In the genomic region with DNA sequence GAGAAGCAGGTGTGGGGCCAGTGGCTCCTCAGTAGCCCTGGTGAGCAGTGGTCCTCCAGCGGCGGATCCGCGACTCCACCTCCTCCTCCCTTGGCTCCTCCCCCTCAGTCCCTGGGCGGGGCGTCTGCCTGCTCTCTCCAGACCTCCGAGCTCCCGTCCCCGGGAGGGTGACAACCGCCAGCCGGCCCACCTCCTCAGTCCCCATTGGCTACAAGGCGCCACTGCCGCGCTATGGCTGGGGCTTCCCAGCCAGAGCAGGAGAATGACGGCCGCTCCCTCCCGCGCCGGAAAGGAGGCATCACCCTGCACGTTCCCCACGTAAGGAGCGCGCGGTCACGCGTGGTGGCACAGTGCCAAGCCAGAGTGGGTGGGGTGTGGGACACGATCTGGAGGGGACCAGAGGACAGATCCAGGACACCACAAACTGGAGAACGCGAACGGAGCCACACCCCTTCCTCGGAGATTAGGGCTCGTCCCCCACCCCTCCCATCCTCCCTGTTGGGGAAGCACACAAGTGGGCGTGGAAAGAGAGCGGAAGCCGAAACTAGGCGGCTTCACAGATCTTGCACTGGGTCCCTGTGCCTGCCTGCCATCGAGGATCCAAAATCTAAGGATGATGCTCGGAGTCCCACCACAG, we compare ENCODE assay signal across 8 mouse cellular contexts. TPM values are rescaled to one million over a fixed set of nuclear protein-coding genes. Genes with fewer than 3 reads are reported as not detected.
DNase-seq lines count a peak whose midpoint lies in the region; ATAC-seq and TF ChIP-seq lines count a peak whose summit lies in the region.

No protein-coding gene starts in this region.

- peaks cover 21% of the 10 kb centered on the region; the same call in 1 of the 2 replicates for H3K4me1 ChIP-seq in forebrain, embryonic 11.5 days (replicated peaks; ENCODE audit: control insufficient read depth, insufficient read depth, low read length)
- peaks cover 42% of the 10 kb centered on the region for H3K4me1 ChIP-seq in heart, postnatal 0 days (ENCODE audit: control insufficient read depth, insufficient read depth)
- peaks cover 75% of the 10 kb centered on the region for H3K4me1 ChIP-seq in liver, embryonic 16.5 days (ENCODE audit: control insufficient read depth, low read depth, low read length)
- peaks cover 48% of the 10 kb centered on the region for H3K4me1 ChIP-seq in neural tube, embryonic 13.5 days (replicated peaks)
- H3K4me1 ChIP-seq in testis, adult 2 months (ENCODE audit: control insufficient read depth, insufficient read depth, low read length), result peaks cover 14% of the 10 kb centered on the region

- no peaks in the 10 kb centered on the region for H3K36me3 ChIP-seq in forebrain, embryonic 11.5 days (ENCODE audit: control insufficient read depth, insufficient read depth, low read length)
- no peaks in the 10 kb centered on the region for H3K36me3 ChIP-seq in heart, postnatal 0 days (replicated peaks; ENCODE audit: control insufficient read depth, insufficient read depth, low read length)
- H3K36me3 ChIP-seq in liver, embryonic 16.5 days (ENCODE audit: control insufficient read depth, insufficient read depth), result no peaks in the 10 kb centered on the region
- no peaks in the 10 kb centered on the region for H3K36me3 ChIP-seq in neural tube, embryonic 13.5 days
- no peaks in the 10 kb centered on the region for H3K36me3 ChIP-seq in testis, adult 2 months (ENCODE audit: control insufficient read depth, insufficient read depth, low read length)

- no peaks in the 10 kb centered on the region for H3K9me3 ChIP-seq in forebrain, embryonic 11.5 days (ENCODE audit: control insufficient read depth, low read length)
- no peaks in the 10 kb centered on the region for H3K9me3 ChIP-seq in heart, postnatal 0 days (replicated peaks; ENCODE audit: control insufficient read depth, low read length)
- no peaks in the 10 kb centered on the region for H3K9me3 ChIP-seq in liver, embryonic 16.5 days (replicated peaks; ENCODE audit: control insufficient read depth, low read length)
- no peaks in the 10 kb centered on the region for H3K9me3 ChIP-seq in neural tube, embryonic 13.5 days

- no peaks in the 10 kb centered on the region for H3K27me3 ChIP-seq in forebrain, embryonic 11.5 days (ENCODE audit: control insufficient read depth, insufficient read depth, low read length)
- H3K27me3 ChIP-seq in heart, postnatal 0 days (ENCODE audit: control insufficient read depth, insufficient read depth, low read length), result no peaks in the 10 kb centered on the region
- no peaks in the 10 kb centered on the region for H3K27me3 ChIP-seq in liver, embryonic 16.5 days (ENCODE audit: control insufficient read depth, insufficient read depth, low read depth, low read length)
- no peaks in the 10 kb centered on the region for H3K27me3 ChIP-seq in neural tube, embryonic 13.5 days
- H3K27me3 ChIP-seq in testis, adult 2 months (ENCODE audit: control insufficient read depth, insufficient read depth, low read length), result no peaks in the 10 kb centered on the region

- peak overlapping the region; percentile 64 for H3K4me3 ChIP-seq in forebrain, embryonic 11.5 days (ENCODE audit: low read depth, low read length)
- peak overlapping the region; percentile 72 for H3K4me3 ChIP-seq in heart, postnatal 0 days (ENCODE audit: low read depth, low read length)
- peak overlapping the region; percentile 91 for H3K4me3 ChIP-seq in liver, embryonic 16.5 days (ENCODE audit: low read depth, low read length)
- peak overlapping the region; percentile 71 for H3K4me3 ChIP-seq in neural tube, embryonic 13.5 days
- peak overlapping the region; percentile 96 for H3K4me3 ChIP-seq in testis, adult 2 months (ENCODE audit: control insufficient read depth, low read depth, low read length)

- peak; percentile 89 for TF ChIP-seq EP300 in heart, postnatal 0 days (IDR thresholded peaks at IDR 0.05; ENCODE audit: low read depth)

- H3K4me2 ChIP-seq in forebrain, embryonic 11.5 days (ENCODE audit: low read depth, low read length, severe bottlenecking), result peak overlapping the region; percentile 90
- peak overlapping the region; percentile 83 for H3K4me2 ChIP-seq in heart, postnatal 0 days (ENCODE audit: low read depth, low read length)
- H3K4me2 ChIP-seq in liver, embryonic 16.5 days (ENCODE audit: low read depth, low read length), result peak overlapping the region; percentile 91
- H3K4me2 ChIP-seq in neural tube, embryonic 13.5 days, result peak overlapping the region; percentile 75

- peak; percentile 97 for DNase-seq in CD8-positive naive resting alpha-beta T cell, adult 2 months (ENCODE audit: low read depth in 2 of 2, low spot score in 2 of 2)
- DNase-seq in c-Kit-positive CD71-negative TER-119-negative erythroid progenitor cells, embryonic 14.5 days (ENCODE audit: low read depth), result peak; percentile 92
- DNase-seq in forebrain, embryonic 11.5 days (ENCODE audit: low spot score), result peak; percentile 98
- DNase-seq in heart, postnatal 0 days (ENCODE audit: low spot score), result peak; percentile 98
- DNase-seq in kidney, postnatal 4 days, result peak; percentile 99

- ATAC-seq in forebrain, embryonic 11.5 days (replicated peaks; ENCODE audit: low FRiP score), result peak; percentile 99
- peak; percentile 95 for ATAC-seq in heart, postnatal 0 days (ENCODE audit: insufficient read depth, low read depth)
- peak; percentile 86 for ATAC-seq in liver, embryonic 16.5 days (ENCODE audit: low read depth)
- ATAC-seq in neural tube, embryonic 13.5 days (ENCODE audit: low read depth), result peak; percentile 98

- TF ChIP-seq CTCF in heart, postnatal 0 days (IDR thresholded peaks at IDR 0.05; ENCODE audit: low read depth), result no peak
- no peak; the same call in 1 of the 2 replicates for TF ChIP-seq CTCF in testis, adult 2 months (IDR thresholded peaks at IDR 0.05; ENCODE audit: control insufficient read depth, insufficient read depth, insufficient replicate concordance, low read depth, low read length)

- TF ChIP-seq POLR2A in testis, adult 2 months (IDR thresholded peaks at IDR 0.05; ENCODE audit: control insufficient read depth, low read depth, low read length), result no peak; the same call in 1 of the 2 replicates

- peak overlapping the region; percentile 84 for H3K27ac ChIP-seq in forebrain, embryonic 11.5 days (ENCODE audit: low read depth, low read length)
- peak overlapping the region; percentile 88 for H3K27ac ChIP-seq in heart, postnatal 0 days (ENCODE audit: low read depth)
- H3K27ac ChIP-seq in liver, embryonic 16.5 days (ENCODE audit: low read length), result peak overlapping the region; percentile 98
- peak overlapping the region; percentile 89 for H3K27ac ChIP-seq in neural tube, embryonic 13.5 days (replicated peaks)
- H3K27ac ChIP-seq in testis, adult 2 months (ENCODE audit: control insufficient read depth, insufficient read depth, low read depth, low read length), result peak overlapping the region; percentile 82

- peak overlapping the region; percentile 68 for H3K9ac ChIP-seq in forebrain, embryonic 11.5 days (ENCODE audit: low read length)
- peak overlapping the region; percentile 69 for H3K9ac ChIP-seq in heart, postnatal 0 days (replicated peaks; ENCODE audit: low read depth, low read length)
- H3K9ac ChIP-seq in liver, embryonic 16.5 days (ENCODE audit: low read depth, low read length), result peak overlapping the region; percentile 79
- peak overlapping the region; percentile 80 for H3K9ac ChIP-seq in neural tube, embryonic 13.5 days

- WGBS in forebrain, embryonic 11.5 days, result under 1% methylated on average over 38 of the region's 38 CpGs
- WGBS in heart, postnatal 0 days, result under 1% methylated on average over 38 of the region's 38 CpGs
- WGBS in liver, embryonic 16.5 days (ENCODE audit: insufficient replicate concordance), result under 1% methylated on average over 38 of the region's 38 CpGs
- under 1% methylated on average over 38 of the region's 38 CpGs for WGBS in neural tube, embryonic 13.5 days

RNA-seq across cellular contexts. Expression of a gene that starts 39.5 kb away (rescaled TPM):
- 25.9 and 28.2 TPM in 2 replicates for polyA plus RNA-seq in forebrain, embryonic 11.5 days (2014; fragmentation: Nextera tagmentation; extraction: Ambion mirVana)
- 100.0 and 140 TPM in 2 replicates for total RNA-seq in heart, postnatal 0 days (2014; rRNA removed; ENCODE audit: low replicate concordance)
- 128 and 148 TPM in 2 replicates for polyA plus RNA-seq in heart, postnatal 0 days (2015; fragmentation: Nextera tagmentation; extraction: Ambion mirVana)
- 94.2 and 98.9 TPM in 2 replicates for polyA plus RNA-seq in liver, embryonic 16.5 days (2015; fragmentation: Nextera tagmentation; extraction: Ambion mirVana)
- 96.0 and 103 TPM in 2 replicates for polyA plus RNA-seq in neural tube, embryonic 13.5 days (2015; fragmentation: Nextera tagmentation; extraction: Ambion mirVana)
- polyA plus RNA-seq in testis, adult 2 months (2012; rRNA removed), result 853 and 878 TPM in 2 replicates

Comparison
In these comparisons a context has a peak if more than half of its experiments do, and no peak if none do; other contexts are left out.
1. Peak in every context shown above with its lines: DNase-seq, ATAC-seq, H3K4me3 ChIP-seq and H3K27ac ChIP-seq.